Mouse (Mus musculus) G1E (cell line): ENCODE measurements around the gene Rprd2. TPM values are rescaled to one million over a fixed set of nuclear protein-coding genes. Genes with fewer than 3 reads are reported as not detected.

Source experiments
- ATAC-seq: 2 replicates; pipeline ENCODE4 v1.8.0; 2016; ENCODE audit warnings: mild to moderate bottlenecking; ENCODE audit not compliant: insufficient number of reproducible peaks, poor library complexity, low FRiP score, severe bottlenecking; ENCODE audit errors: extremely low read depth
- DNase-seq: peaks from one replicate; pipeline ENCODE4 v3.0.0; 2012; ENCODE audit warnings: low spot score
- H3K27me3 ChIP-seq: 2 replicates; pipeline ENCODE4 v1.6.1; 2012; ENCODE audit warnings: mild to moderate bottlenecking, low read length, inconsistent platforms; ENCODE audit not compliant: insufficient read depth
- H3K36me3 ChIP-seq: replicated peaks from 2 replicates; pipeline ENCODE3; 2012; ENCODE audit warnings: mild to moderate bottlenecking, inconsistent platforms
- H3K4me1 ChIP-seq: 2 replicates; pipeline ENCODE4 v1.6.1; 2012; ENCODE audit warnings: low read depth, low read length, inconsistent platforms, mixed read lengths; ENCODE audit not compliant: insufficient read depth
- H3K4me3 ChIP-seq: 2 replicates; pipeline ENCODE4 v1.5.1; 2012; ENCODE audit warnings: low read depth, mild to moderate bottlenecking, inconsistent platforms, low read length, moderate library complexity, mixed read lengths
- H3K9me3 ChIP-seq: replicated peaks from 2 replicates; pipeline ENCODE4 v1.6.1; 2012; ENCODE audit warnings: inconsistent platforms
- CTCF ChIP-seq: IDR thresholded peaks from 2 replicates; pipeline ENCODE4 v1.5.1; 2012; ENCODE audit warnings: low read depth, low read length, inconsistent platforms, mixed read lengths
- GATA1 ChIP-seq: IDR thresholded peaks from 2 replicates; pipeline ENCODE4 v1.6.1; 2012; ENCODE audit warnings: borderline replicate concordance, low read length, inconsistent platforms, mixed read lengths
- GATA2 ChIP-seq: IDR thresholded peaks from 2 replicates; pipeline ENCODE4 v1.6.1; 2012; ENCODE audit warnings: low read depth, low read length, inconsistent platforms, borderline replicate concordance
- POLR2AphosphoS5 ChIP-seq: IDR thresholded peaks from 2 replicates; pipeline ENCODE4 v1.6.1; 2012; ENCODE audit warnings: low read depth, low read length, inconsistent platforms; ENCODE audit not compliant: insufficient replicate concordance
- TAL1 ChIP-seq: conservative IDR thresholded peaks from 2 replicates; pipeline ENCODE4 v1.6.1; 2012; ENCODE audit warnings: low read depth, low read length, inconsistent platforms, mixed read lengths
- polyA plus RNA-seq: library from polyadenylated mRNA; stranded (reverse); fragments of >175 nt; gene quantifications from 2 replicates; pipeline ENCODE4 v1.2.3, GENCODE M21; 2012
- total RNA-seq, 2 experiments: library from RNA; stranded (forward) in 1 of 2; stranded (reverse) in 1 of 2; fragments of 200-1000 nt in 1 of 2; fragments of >200 nt in 1 of 2; fragmentation: Nextera tagmentation in 1 of 2; gene quantifications; 2 replicates each; pipeline ENCODE4 v1.2.3; 2014 to 2017

Rprd2 gene
- total and polyA plus RNA-seq, 3 experiments: 9.1 to 116 (median 28.0) TPM

DNA sequence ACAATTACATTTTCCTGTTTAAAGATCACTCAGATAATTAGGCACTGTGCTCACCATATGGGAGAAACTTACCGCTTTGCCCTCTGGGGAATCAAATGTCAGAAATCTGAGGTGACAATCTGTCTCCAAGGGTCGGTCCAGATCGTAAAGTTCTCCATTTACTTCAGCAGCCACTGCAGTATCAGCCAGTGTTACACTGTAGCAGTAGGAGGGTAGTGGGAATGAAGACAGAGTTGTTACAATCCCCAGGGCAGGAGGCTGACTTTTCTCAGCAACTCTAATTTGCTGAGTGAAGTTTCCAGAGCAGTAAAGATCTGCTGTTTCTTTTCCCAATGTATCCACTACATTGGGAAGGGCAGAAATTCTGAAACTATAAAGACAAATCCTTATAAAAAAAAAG lies 65.7 kb downstream of the Rprd2 start:
- TF ChIP-seq TAL1 (no peak), CTCF (no peak), POLR2AphosphoS5 (no peak), GATA1 (no peak), GATA2 (no peak)
- ATAC-seq: no peak
- H3K36me3 ChIP-seq: peaks cover 54% of the 10 kb centered on the region

DNA sequence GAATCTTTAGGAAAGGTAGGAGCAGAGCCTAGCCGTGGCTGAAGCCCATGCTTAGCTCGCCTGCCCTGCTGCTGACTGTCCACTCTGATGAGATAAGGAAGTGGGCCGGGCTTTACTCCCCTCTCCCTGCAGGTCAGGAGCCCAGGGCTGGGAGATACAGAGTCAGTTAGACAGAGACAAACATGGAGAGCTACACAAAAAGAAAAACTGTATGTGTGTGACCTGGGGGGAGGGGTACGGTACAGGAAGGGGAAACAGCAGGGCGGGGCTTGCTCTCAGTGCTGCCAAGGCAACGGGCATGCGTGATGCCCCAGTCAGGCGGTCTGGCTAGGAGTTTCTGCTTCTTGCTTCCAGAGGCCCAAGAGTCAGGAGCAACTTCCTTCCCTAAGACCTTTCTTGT lies 78.3 kb downstream of the Rprd2 start:
- H3K36me3 ChIP-seq: peaks cover 98% of the 10 kb centered on the region
- peak; percentile 71 for ATAC-seq
- no peak for DNase-seq
- no peaks in the 10 kb centered on the region for H3K9me3 ChIP-seq
- peaks cover 67% of the 10 kb centered on the region for H3K4me1 ChIP-seq
- H3K27me3 ChIP-seq: no peaks in the 10 kb centered on the region
- TF ChIP-seq CTCF: no peak
- no peak for TF ChIP-seq POLR2AphosphoS5
- TF ChIP-seq GATA1: no peak
- no peak for TF ChIP-seq GATA2
- TF ChIP-seq TAL1: no peak
- H3K4me3 ChIP-seq: peak overlapping the region; percentile 36; the same call in 1 of the 2 replicates

More for the DNA sequence above, 65.7 kb downstream of the Rprd2 start:
- no peaks in the 10 kb centered on the region for H3K27me3 ChIP-seq
- DNase-seq: no peak
- no peak overlapping the region for H3K4me3 ChIP-seq
- H3K9me3 ChIP-seq: no peaks in the 10 kb centered on the region
- peaks cover 30% of the 10 kb centered on the region for H3K4me1 ChIP-seq

DNA sequence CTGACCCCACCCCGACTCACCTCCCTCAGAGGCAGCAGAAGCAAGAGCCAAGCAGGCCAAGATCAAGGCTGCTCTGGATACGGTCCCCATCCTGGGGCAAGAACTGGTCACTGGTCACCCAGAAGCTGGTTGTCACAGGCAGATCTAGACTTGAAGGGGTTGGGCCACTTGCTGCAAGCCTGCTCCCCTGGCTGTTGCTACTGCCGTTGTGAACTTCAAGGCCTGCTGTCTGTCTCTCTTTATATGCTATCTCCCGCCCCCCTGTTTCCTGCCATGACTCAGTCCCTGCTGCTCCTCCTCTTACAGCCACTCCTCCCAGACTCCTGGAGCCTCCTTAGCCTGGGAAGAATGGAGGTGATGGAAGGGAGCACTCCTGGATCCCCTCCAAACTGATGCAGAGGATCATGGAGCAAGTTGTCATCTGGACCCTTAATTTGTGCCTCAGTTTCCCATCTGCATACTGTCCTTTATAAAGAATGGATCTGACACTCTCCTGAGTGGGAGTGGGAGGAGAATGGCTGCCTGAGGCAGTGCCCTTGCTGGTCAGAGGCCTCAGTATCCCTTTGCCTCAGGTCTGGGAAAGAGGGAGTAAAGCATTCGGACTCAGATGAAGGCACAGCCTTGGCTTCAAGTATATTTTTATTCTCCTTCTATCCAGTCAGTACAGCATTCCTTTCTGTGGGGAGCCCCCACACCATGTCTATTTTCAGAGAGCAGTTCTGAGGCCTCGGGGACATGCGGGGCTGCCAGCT lies 79.1 kb downstream of the Rprd2 start, which contains the start of gene Ecm1:
Ecm1 (minus strand) TSS at position 217 of the 752 bp plus-strand sequence.
- DNase-seq: peak; percentile 57
- peaks cover 98% of the 10 kb centered on the region for H3K36me3 ChIP-seq

DNA sequence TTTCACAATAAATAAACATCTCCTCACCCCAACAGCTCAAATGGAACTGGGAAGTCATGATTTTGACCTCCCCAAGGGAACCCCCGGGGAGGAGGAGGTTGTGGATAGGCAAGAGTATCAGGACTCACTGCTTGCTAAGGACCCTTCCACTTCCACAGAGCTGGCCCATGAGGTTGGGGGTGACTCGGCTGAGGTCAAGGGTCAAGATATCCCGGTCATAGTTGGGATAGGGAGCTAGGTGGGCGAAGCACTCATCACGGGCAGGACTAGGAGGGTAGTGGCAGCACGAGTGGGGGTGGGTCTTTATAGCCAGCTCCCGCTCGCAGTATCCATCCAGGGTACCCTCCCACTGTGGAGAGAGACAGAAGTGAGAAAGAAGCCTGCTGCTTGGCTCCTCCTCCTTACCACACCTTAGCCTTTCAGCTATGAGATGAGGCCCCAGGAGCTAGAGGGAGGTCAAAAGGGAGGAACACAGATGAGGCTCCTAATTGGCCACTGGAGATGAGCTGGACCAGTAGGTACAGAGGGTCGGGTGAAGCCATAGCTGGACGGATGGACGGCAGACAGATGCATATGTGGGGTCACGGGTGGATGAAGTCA lies 83.5 kb downstream of the Rprd2 start:
- ATAC-seq (no peak), DNase-seq (no peak)
- no peaks in the 10 kb centered on the region for H3K27me3 ChIP-seq
- H3K9me3 ChIP-seq: no peaks in the 10 kb centered on the region
- peaks cover 90% of the 10 kb centered on the region for H3K4me1 ChIP-seq
- H3K4me3 ChIP-seq: peak overlapping the region; percentile 44; the same call in 1 of the 2 replicates
- H3K36me3 ChIP-seq: peaks cover 62% of the 10 kb centered on the region
- TF ChIP-seq GATA1 (no peak), TAL1 (no peak), CTCF (no peak), POLR2AphosphoS5 (no peak), GATA2 (no peak)

More for the DNA sequence above, 79.1 kb downstream of the Rprd2 start, which contains the start of gene Ecm1:
- ATAC-seq: peak; percentile 56; the same call in 1 of the 2 replicates
- no peaks in the 10 kb centered on the region for H3K27me3 ChIP-seq
- peak within 1 kb of the TSS; percentile 36; the same call in 1 of the 2 replicates for H3K4me3 ChIP-seq
- no peaks in the 10 kb centered on the region for H3K9me3 ChIP-seq
- peaks cover 75% of the 10 kb centered on the region for H3K4me1 ChIP-seq
- TF ChIP-seq TAL1: no peak
- TF ChIP-seq GATA2: no peak
- TF ChIP-seq POLR2AphosphoS5: no peak
- no peak; the same call in 1 of the 2 replicates for TF ChIP-seq CTCF
- no peak for TF ChIP-seq GATA1

DNA sequence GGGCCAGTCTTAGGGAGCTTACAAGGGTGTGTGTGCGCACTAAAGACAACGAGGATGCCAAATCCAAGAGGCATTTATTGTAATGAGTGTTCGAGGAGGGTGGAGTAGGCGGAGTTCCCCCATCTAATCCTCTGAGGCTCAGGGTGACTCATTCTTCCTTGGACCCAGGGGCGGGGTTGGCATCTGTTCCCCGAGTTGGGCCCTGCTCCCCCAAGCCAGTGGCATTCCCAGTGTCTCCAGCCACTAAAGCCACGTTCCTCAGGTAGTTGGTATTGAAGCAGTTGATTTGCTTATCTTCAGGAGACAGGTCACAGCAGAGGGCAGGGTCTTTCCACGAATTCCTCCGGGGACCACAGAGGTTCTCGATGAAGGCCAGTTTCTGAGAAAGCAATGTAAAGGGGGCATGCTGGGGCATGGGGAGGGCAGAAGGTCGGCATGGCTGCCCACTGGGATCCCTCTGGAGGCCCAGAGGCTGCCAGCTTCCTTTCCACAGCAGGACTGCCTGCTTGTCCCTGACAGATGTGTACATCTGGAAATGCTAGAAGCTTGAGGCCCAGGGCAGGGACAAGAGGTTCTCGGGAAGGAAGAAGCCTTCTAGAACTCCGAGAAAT lies 84.5 kb downstream of the Rprd2 start:
- H3K4me3 ChIP-seq: peak overlapping the region; percentile 58; the same call in 1 of the 2 replicates
- ATAC-seq: peak; percentile 46; the same call in 1 of the 2 replicates
- DNase-seq: peak; percentile 83
- H3K36me3 ChIP-seq: peaks cover 52% of the 10 kb centered on the region
- TF ChIP-seq POLR2AphosphoS5 (no peak), GATA1 (no peak), TAL1 (peak; percentile 64)
- H3K27me3 ChIP-seq: no peaks in the 10 kb centered on the region
- H3K4me1 ChIP-seq: peaks cover 82% of the 10 kb centered on the region
- no peaks in the 10 kb centered on the region for H3K9me3 ChIP-seq
